Mouse (Mus musculus) limb, embryonic 13.5 days (tissue): ENCODE measurements around the gene Epha8. TPM values are rescaled to one million over a fixed set of nuclear protein-coding genes. Genes with fewer than 3 reads are reported as not detected.

Source experiments
- ATAC-seq: fragments of 200-750 bp; cut with Nextera tagmentation; 2 replicates; pipeline ENCODE4 v1.8.0; 2017; ENCODE audit warnings: low read depth, moderate number of reproducible peaks, moderate TSS enrichment; ENCODE audit not compliant: low FRiP score
- H3K27ac ChIP-seq: fragments of 300-500 bp; sonication (generic); 2 replicates; pipeline ENCODE4 v1.5.1; 2015; ENCODE audit warnings: inconsistent platforms, mild to moderate bottlenecking, moderate library complexity
- H3K27me3 ChIP-seq: fragments of 300-500 bp; sonication (generic); 2 replicates; pipeline ENCODE4 v1.6.1; 2015; ENCODE audit warnings: mild to moderate bottlenecking, inconsistent platforms
- H3K36me3 ChIP-seq: fragments of 300-500 bp; sonication (generic); 2 replicates; pipeline ENCODE4 v1.6.1; 2015; ENCODE audit warnings: inconsistent platforms, mild to moderate bottlenecking, moderate library complexity
- H3K4me1 ChIP-seq: fragments of 300-500 bp; sonication (generic); 2 replicates; pipeline ENCODE4 v1.6.1; 2015; ENCODE audit warnings: inconsistent platforms
- H3K4me2 ChIP-seq: fragments of 300-500 bp; sonication (generic); replicated peaks from 2 replicates; pipeline ENCODE4 v1.6.1; 2015; ENCODE audit warnings: inconsistent platforms, mild to moderate bottlenecking, moderate library complexity
- H3K4me3 ChIP-seq: fragments of 300-500 bp; sonication (generic); 2 replicates; pipeline ENCODE4 v1.5.1; 2015; ENCODE audit warnings: moderate library complexity, mild to moderate bottlenecking, inconsistent platforms
- H3K9ac ChIP-seq: fragments of 300-500 bp; sonication (generic); 2 replicates; pipeline ENCODE4 v1.6.1; 2015; ENCODE audit warnings: mild to moderate bottlenecking, inconsistent platforms
- H3K9me3 ChIP-seq: fragments of 300-500 bp; sonication (generic); 2 replicates; pipeline ENCODE4 v1.6.1; 2016; ENCODE audit warnings: inconsistent platforms
- WGBS: fragments of 180-500 bp; shearing (Covaris S2); methylation state at CpG from one replicate; pipeline ENCODE4 v1.1.7; 2015; 5-methylcytosine and 5-hydroxymethylcytosine counted together
- polyA plus RNA-seq: library from polyadenylated mRNA; unstranded; fragments of >200 nt; fragmentation: Nextera tagmentation; extraction: Ambion mirVana; gene quantifications from 2 replicates; pipeline ENCODE4 v1.2.1, GENCODE M21; 2015

Gene Epha8
- polyA plus RNA-seq, 1 experiment from 2014 or later: 0.71 TPM

GRCm38 (mm10) chr4:136969503-136970276, 13.1 kb upstream of the Epha8 start:
- H3K4me3 ChIP-seq: no peak overlapping the region
- H3K27me3 ChIP-seq: peaks cover 97% of the 10 kb centered on the region
- H3K9ac ChIP-seq: no peak overlapping the region
- H3K27ac ChIP-seq: no peak overlapping the region
- H3K36me3 ChIP-seq: no peaks in the 10 kb centered on the region
- no peak for ATAC-seq
- no peak overlapping the region for H3K4me2 ChIP-seq
- 33% methylated on average over 16 of the region's 16 CpGs for WGBS
- H3K4me1 ChIP-seq: peaks cover 20% of the 10 kb centered on the region
- H3K9me3 ChIP-seq: no peaks in the 10 kb centered on the region

- H3K9me3 ChIP-seq: no peaks in the 10 kb centered on the region
- no peaks in the 10 kb centered on the region for H3K36me3 ChIP-seq
- H3K27me3 ChIP-seq: peaks cover 97% of the 10 kb centered on the region
- WGBS: 37% methylated on average over 8 of the region's 8 CpGs
- peaks cover 24% of the 10 kb centered on the region for H3K4me1 ChIP-seq
- no peak overlapping the region for H3K4me2 ChIP-seq
- ATAC-seq: no peak
- no peak overlapping the region for H3K4me3 ChIP-seq
- no peak overlapping the region for H3K27ac ChIP-seq
- H3K9ac ChIP-seq: no peak overlapping the region
Measured at GRCm38 (mm10) chr4:136969096-136969495, 12.5 kb upstream of the Epha8 start.

GRCm38 (mm10) chr4:136967511-136967910, 10.9 kb upstream of the Epha8 start:
- no peak overlapping the region for H3K4me2 ChIP-seq
- WGBS: 25% methylated on average over 9 of the region's 9 CpGs
- H3K9me3 ChIP-seq: no peaks in the 10 kb centered on the region
- no peak overlapping the region for H3K27ac ChIP-seq
- H3K9ac ChIP-seq: no peak overlapping the region
- H3K4me3 ChIP-seq: no peak overlapping the region
- no peak for ATAC-seq
- peaks cover 24% of the 10 kb centered on the region for H3K4me1 ChIP-seq
- H3K27me3 ChIP-seq: peaks cover 94% of the 10 kb centered on the region
- H3K36me3 ChIP-seq: no peaks in the 10 kb centered on the region

DNA sequence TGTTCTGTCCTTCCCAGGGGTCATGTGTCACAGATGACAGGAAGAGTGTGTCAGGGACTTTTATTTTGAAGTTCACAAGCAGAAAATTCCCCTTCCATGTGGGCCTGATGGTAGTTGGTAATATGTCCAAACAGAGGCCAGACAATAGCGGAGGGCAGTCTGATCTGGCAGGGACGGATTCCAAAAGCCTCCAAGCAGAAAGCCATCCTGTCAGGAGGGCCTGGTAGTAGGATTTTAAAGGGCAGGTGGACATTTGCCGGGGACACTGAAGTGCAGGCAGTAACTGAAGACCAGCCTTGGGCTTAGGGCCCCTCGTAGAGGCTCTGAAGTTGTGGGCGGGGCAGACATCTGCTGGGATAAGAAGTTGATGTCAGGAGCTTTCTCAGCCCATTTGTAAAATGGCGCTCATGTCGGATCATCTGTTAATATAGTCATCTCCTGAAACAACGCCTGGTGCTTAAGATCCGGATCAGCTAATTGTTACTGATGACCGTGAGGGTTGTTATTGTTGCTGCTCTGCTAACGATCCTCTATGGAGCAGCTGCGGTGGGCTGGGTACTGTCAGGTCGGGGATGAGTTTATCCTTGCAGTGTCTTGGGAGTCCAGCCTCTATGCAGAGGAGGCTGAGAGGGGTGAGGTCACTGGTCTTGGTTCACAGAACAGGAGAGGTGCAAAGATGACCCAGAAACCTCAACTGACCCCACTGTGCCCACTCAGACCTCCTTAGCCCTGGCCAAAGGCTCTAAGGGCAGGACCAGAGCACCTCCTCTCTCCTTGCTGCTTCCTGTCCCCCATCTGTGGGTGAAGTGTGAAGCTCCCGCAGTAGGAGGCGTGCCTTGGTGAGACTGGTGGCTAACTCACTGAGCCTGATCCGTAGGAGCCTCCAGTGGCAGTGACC, 10.1 kb upstream of the Epha8 start:
- peaks cover 29% of the 10 kb centered on the region for H3K4me1 ChIP-seq
- H3K9ac ChIP-seq: no peak overlapping the region
- H3K4me3 ChIP-seq: no peak overlapping the region
- no peaks in the 10 kb centered on the region for H3K9me3 ChIP-seq
- H3K27me3 ChIP-seq: peaks cover 89% of the 10 kb centered on the region
- no peak overlapping the region for H3K27ac ChIP-seq
- 26% methylated on average over 16 of the region's 16 CpGs for WGBS
- H3K36me3 ChIP-seq: no peaks in the 10 kb centered on the region
- no peak overlapping the region for H3K4me2 ChIP-seq
- no peak for ATAC-seq

DNA sequence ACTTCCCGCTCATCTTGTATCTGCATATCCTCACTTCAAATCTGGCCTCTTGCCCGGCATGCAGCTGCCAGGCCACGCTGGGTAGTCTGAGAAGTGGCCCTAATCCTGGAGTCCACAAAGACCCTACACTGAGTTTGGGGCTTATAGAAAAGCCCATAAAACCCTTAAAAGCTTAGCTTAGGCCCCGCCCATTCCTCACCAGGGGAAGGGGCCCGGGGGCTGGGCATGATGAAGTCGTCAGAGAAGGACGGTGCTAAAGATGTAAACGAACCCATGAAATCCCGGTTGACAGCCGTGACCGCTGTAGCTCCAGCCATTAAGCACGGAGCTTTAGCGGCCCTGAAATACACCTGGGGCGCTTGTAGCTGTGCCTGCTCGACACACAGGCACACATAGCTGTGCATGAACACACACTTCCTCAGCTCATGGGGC, 8.4 kb upstream of the Epha8 start:
- no peaks in the 10 kb centered on the region for H3K36me3 ChIP-seq
- H3K4me1 ChIP-seq: peaks cover 35% of the 10 kb centered on the region
- WGBS: 11% methylated on average over 15 of the region's 15 CpGs
- no peaks in the 10 kb centered on the region for H3K9me3 ChIP-seq
- H3K27me3 ChIP-seq: peaks cover 84% of the 10 kb centered on the region
- no peak for ATAC-seq
- H3K9ac ChIP-seq: no peak overlapping the region
- peak overlapping the region; percentile 30; the same call in 1 of the 2 replicates for H3K4me2 ChIP-seq
- H3K27ac ChIP-seq: no peak overlapping the region
- no peak overlapping the region for H3K4me3 ChIP-seq

DNA sequence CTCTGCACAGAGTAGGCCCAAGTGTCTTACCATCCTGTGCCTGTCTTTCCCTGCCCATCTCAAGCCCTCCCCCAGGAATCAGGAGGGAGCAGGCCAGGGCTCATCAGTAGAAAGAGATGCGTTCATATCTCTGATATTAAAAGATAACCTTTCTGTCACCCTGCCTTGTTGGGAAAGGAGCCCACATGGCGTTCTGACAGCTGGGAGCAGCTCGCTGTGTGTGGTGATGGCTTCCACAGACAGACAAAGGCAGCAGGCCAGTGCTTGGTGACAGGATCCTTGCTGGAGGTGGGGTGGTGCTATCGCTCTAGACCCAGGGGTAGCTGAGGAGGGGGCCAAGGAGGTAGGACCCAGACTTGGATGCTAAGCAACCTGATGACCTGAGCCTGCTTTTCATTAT, 5.8 kb upstream of the Epha8 start:
- Histone ChIP-seq H3K4me1 (peaks cover 31% of the 10 kb centered on the region), H3K36me3 (no peaks in the 10 kb centered on the region), H3K9ac (no peak overlapping the region), H3K27ac (no peak overlapping the region), H3K27me3 (peaks cover 83% of the 10 kb centered on the region), H3K9me3 (no peaks in the 10 kb centered on the region), H3K4me3 (no peak overlapping the region), H3K4me2 (no peak overlapping the region)
- WGBS: 72% methylated on average over 4 of the region's 4 CpGs
- ATAC-seq: no peak

DNA sequence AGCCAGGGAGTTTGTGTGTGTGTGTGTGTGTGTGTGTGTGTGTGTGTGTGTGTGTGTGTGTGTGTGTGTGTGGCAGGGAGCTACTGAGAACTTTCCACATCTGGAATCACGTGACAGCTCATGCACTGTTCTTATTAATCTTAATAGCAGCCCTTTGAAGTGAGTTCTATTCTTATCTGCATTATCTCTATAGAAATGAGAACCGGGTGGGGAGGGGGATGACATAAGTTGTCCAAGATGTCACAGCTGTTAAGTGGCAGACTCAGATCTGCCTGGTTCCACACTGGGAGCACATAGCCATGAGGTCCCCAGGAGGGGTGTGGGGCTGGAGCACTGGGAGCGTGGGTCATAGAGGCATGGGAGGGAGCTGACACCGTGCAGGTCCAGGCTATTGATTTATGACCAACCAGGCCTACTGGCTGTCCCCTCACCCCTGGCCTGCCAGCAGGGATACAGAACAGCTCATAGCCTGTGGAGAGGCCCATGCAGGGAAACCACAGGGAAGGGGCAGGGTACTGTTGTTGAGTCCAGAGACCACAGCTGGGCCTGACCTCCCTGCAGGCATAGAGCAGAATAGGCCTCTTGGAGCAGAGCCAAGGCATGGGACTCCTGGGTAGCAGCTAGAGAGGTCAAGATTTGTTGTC, 5.1 kb upstream of the Epha8 start:
- 14% methylated on average over 4 of the region's 4 CpGs for WGBS
- H3K9ac ChIP-seq: no peak overlapping the region
- H3K4me3 ChIP-seq: no peak overlapping the region
- H3K9me3 ChIP-seq: no peaks in the 10 kb centered on the region
- no peak overlapping the region for H3K4me2 ChIP-seq
- ATAC-seq: no peak
- H3K36me3 ChIP-seq: no peaks in the 10 kb centered on the region
- peaks cover 83% of the 10 kb centered on the region for H3K27me3 ChIP-seq
- peaks cover 38% of the 10 kb centered on the region for H3K4me1 ChIP-seq
- H3K27ac ChIP-seq: no peak overlapping the region

DNA sequence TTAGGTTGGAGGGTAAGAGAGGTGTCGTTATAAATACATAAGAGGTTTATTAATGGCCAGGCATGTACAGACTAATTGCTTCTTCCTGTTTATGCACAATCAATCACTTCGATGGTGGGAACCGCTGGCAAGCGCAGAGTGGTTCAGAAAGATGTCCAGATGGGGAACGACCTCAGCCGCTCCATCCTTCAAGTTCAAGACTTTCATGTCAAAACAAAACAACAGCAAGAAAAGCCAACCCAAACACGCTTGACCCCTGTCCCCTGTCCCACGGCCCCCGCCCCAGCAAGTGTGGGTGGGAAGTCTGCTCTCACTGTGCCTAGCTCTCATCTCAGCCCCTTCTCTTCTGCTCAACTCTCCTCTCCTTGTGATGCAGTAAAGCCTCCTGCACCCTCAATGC, 4.0 kb upstream of the Epha8 start:
- H3K27ac ChIP-seq: no peak overlapping the region
- ATAC-seq: no peak

GRCm38 (mm10) chr4:136960068-136960467, 3.5 kb upstream of the Epha8 start:
- H3K4me2 ChIP-seq: no peak overlapping the region
- H3K9me3 ChIP-seq: no peaks in the 10 kb centered on the region
- ATAC-seq: no peak
- H3K27ac ChIP-seq: no peak overlapping the region
- 56% methylated on average over 3 of the region's 3 CpGs for WGBS
- no peaks in the 10 kb centered on the region for H3K36me3 ChIP-seq
- H3K4me1 ChIP-seq: peaks cover 34% of the 10 kb centered on the region
- no peak overlapping the region for H3K9ac ChIP-seq
- H3K27me3 ChIP-seq: peaks cover 83% of the 10 kb centered on the region
- no peak overlapping the region for H3K4me3 ChIP-seq

More for the DNA sequence above, 4.0 kb upstream of the Epha8 start:
- Histone ChIP-seq H3K9me3 (no peaks in the 10 kb centered on the region), H3K36me3 (no peaks in the 10 kb centered on the region), H3K4me1 (peaks cover 39% of the 10 kb centered on the region), H3K4me3 (no peak overlapping the region), H3K4me2 (no peak overlapping the region), H3K9ac (no peak overlapping the region), H3K27me3 (peaks cover 83% of the 10 kb centered on the region)
- WGBS: 55% methylated on average over 9 of the region's 9 CpGs

DNA sequence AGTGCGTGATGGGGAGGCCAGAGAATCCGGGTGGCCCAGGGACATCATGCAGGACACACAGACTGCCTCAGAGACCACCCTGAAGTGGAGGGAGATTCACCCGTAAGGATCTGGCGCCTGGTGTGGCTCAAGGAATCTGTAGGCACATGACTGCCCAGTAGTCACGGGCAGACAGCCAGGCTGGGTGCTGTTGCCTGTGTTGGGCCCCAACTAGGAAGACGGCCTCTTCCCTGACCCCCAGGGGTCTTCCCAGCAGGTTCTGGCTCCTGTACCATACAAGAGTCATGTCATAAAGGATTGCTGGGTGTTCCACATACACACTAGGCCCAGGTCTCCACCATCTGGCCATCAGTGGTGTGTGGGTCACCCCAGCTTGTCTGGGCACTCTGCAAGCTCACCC, 2.1 kb downstream of the Epha8 start:
- Histone ChIP-seq H3K27me3 (peaks cover 76% of the 10 kb centered on the region), H3K4me1 (peaks cover 16% of the 10 kb centered on the region), H3K4me3 (no peak overlapping the region), H3K4me2 (no peak overlapping the region), H3K9ac (no peak overlapping the region), H3K36me3 (no peaks in the 10 kb centered on the region), H3K27ac (no peak overlapping the region), H3K9me3 (no peaks in the 10 kb centered on the region)
- ATAC-seq: no peak
- WGBS: 68% methylated on average over 6 of the region's 6 CpGs

DNA sequence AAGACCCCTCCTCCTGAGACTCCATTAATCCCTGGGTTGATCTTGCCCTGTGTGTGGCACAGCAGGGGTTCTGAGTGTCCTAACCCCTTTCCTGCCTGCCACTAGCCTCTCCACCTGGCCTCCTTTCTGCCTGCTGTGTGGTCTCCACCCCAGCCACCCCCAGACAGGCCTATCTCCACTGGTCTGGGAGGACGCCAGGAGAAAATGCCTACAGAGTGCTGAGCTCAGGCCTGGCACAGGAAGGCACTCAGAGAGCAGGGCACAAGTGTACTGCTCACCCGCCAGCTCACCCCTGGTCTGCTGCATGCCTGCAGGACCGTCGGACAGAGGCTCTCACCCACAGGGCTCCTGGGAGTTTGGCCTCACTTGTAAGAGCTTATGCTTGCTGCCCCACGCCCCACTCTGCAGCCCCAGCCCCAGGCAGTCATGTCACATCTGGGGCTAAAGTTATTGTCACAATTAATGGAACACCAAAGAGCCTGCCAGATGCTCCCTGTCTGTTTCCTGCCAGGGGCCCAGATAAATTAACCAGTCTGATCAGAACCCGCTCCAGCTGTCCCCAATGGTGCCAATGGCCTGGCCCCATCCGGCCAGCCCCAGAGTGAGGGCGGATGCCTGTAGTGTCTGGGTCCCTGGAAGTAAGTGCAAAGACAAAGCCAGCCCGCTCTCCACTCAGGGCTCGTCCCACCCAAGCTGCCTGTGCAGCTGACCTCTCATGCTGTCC, 7.2 kb downstream of the Epha8 start:
- no peak overlapping the region for H3K27ac ChIP-seq
- no peak for ATAC-seq

More for the DNA sequence above, 7.2 kb downstream of the Epha8 start:
- H3K4me3 ChIP-seq: no peak overlapping the region
- peaks cover 38% of the 10 kb centered on the region for H3K27me3 ChIP-seq
- H3K9ac ChIP-seq: no peak overlapping the region
- no peak overlapping the region for H3K4me2 ChIP-seq
- H3K36me3 ChIP-seq: no peaks in the 10 kb centered on the region
- 18% methylated on average over 10 of the region's 10 CpGs for WGBS
- peaks cover 23% of the 10 kb centered on the region for H3K4me1 ChIP-seq
- no peaks in the 10 kb centered on the region for H3K9me3 ChIP-seq
